Mouse (Mus musculus): Measurements from ENCODE around the gene Cdk5rap3. TPM values are rescaled to one million over a fixed set of nuclear protein-coding genes. Genes with fewer than 3 reads are reported as not detected.
A peak's percentile ranks its signal among the peaks of the same experiment; 100 is the strongest.

Cdk5rap3 gene
- polyA plus RNA-seq, 1 experiment = 45.8 TPM

GRCm38 (mm10) chr11:96862534-96862933, 53.8 kb downstream of the Cdk5rap3 start:
- DNase-seq (ENCODE audit: extremely low spot score in 1 of 2, low spot score in 1 of 2) = no peak

GRCm38 (mm10) chr11:96861878-96862289, 54.4 kb downstream of the Cdk5rap3 start:
- DNase-seq (ENCODE audit: extremely low spot score in 1 of 2, low spot score in 1 of 2) = peak; percentile 80 to 97

- peak in 1 of 2 experiments; percentile 55 for DNase-seq (ENCODE audit: extremely low spot score in 1 of 2, low spot score in 1 of 2)
These were observed 54.9 kb downstream of the Cdk5rap3 start for GRCm38 (mm10) chr11:96861446-96861845.

GRCm38 (mm10) chr11:96860564-96860963, 55.7 kb downstream of the Cdk5rap3 start:
- peak in 1 of 2 experiments; percentile 85 for DNase-seq (ENCODE audit: extremely low spot score in 1 of 2, low spot score in 1 of 2)

GRCm38 (mm10) chr11:96859635-96860034, 56.7 kb downstream of the Cdk5rap3 start:
- DNase-seq (ENCODE audit: extremely low spot score in 1 of 2, low spot score in 1 of 2) = no peak

DNA sequence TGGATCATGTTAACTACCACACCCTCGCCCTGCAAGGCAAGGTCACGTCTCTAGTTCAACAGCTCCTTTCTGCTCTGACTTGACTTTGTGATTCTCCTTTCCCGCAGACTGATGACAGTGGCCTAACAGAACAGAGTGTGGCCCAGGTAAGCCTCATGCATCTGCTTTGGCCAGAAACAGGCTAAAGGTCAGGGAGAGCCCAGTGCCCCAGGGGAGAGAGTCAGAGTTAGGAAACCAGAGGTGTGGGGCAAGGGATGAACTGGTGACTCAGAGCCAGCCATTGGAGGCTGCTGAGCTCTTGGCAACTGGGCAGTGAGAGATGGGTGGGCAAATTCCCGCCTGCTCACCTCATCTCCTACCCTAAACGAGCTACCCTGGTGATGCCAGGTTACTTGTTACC, 58.9 kb downstream of the Cdk5rap3 start:
- DNase-seq (ENCODE audit: extremely low spot score in 1 of 2, low spot score in 1 of 2) = no peak

Other genes starting within 250 kb of the Cdk5rap3 start
- gene Snx11, start 138.9 kb downstream of the Cdk5rap3 start, polyA plus RNA-seq (2012; rRNA removed) = 42.0 and 48.0 TPM in 2 replicates
- 37.5 and 42.8 TPM in 2 replicates for gene Cbx1, start 127.4 kb downstream of the Cdk5rap3 start, polyA plus RNA-seq (2012; rRNA removed)
- 184 and 186 TPM in 2 replicates for gene Nfe2l1, start 86.5 kb downstream of the Cdk5rap3 start, polyA plus RNA-seq (2012; rRNA removed)
- 13.3 and 16.2 TPM in 2 replicates for gene Copz2, start 66.6 kb downstream of the Cdk5rap3 start, polyA plus RNA-seq (2012; rRNA removed)
- not detected in 2 replicates for gene Prr15l, start 11.6 kb upstream of the Cdk5rap3 start, polyA plus RNA-seq (2012; rRNA removed)
- gene Pnpo, start 27.5 kb upstream of the Cdk5rap3 start, polyA plus RNA-seq (2012; rRNA removed) = 34.9 and 35.9 TPM in 2 replicates
- 11.5 and 12.1 TPM in 2 replicates for gene Sp2, start 66.5 kb upstream of the Cdk5rap3 start, polyA plus RNA-seq (2012; rRNA removed)
- 0.50 and 0.62 TPM in 2 replicates for gene Sp6, start 96.9 kb upstream of the Cdk5rap3 start, polyA plus RNA-seq (2012; rRNA removed)
- gene Scrn2, start 113.4 kb upstream of the Cdk5rap3 start, polyA plus RNA-seq (2012; rRNA removed) = 6.1 and 6.3 TPM in 2 replicates
- 0.82 TPM in 2 replicates for gene Lrrc46, start 124.9 kb upstream of the Cdk5rap3 start, polyA plus RNA-seq (2012; rRNA removed)
- gene Mrpl10, start 125.1 kb upstream of the Cdk5rap3 start, polyA plus RNA-seq (2012; rRNA removed) = 60.2 and 66.3 TPM in 2 replicates
- 11.2 and 14.0 TPM in 2 replicates for gene Osbpl7, start 134.1 kb upstream of the Cdk5rap3 start, polyA plus RNA-seq (2012; rRNA removed)
- gene Tbx21, start 198.8 kb upstream of the Cdk5rap3 start, polyA plus RNA-seq (2012; rRNA removed) = 9.7 and 10.1 TPM in 2 replicates
- gene Tbkbp1, start 235.0 kb upstream of the Cdk5rap3 start, polyA plus RNA-seq (2012; rRNA removed) = 51.1 and 62.2 TPM in 2 replicates

All from frontal cortex, adult 2 months (tissue).